Mouse (Mus musculus) T-helper 1 cell (primary cell): Measurements from ENCODE around the gene Olfr968.

Experiments
- in situ Hi-C: fragments of 300-600 bp; cut with MboI, MseI; formaldehyde crosslinking; loops from one replicate; pipeline ENCODE4 v1.15.1; 2025; ENCODE audit warnings: high pct_unique_total_duplicates

The Olfr968 gene

GRCm38 (mm10) chr9:39783153-39783552, at the start of gene Olfr968:
TSS of gene Olfr968 (minus strand) at chr9:39783253.
- in situ Hi-C loops, result no loop called here

- in situ Hi-C loops, result no loop called here
These were observed 25.5 kb upstream of the Olfr968 start, which contains the start of gene Olfr970 for GRCm38 (mm10) chr9:39808560-39808959. TSS of gene Olfr970 (plus strand) at chr9:39808860.

- in situ Hi-C loops, result no loop called here
These were observed 7.5 kb upstream of the Olfr968 start, which contains the start of gene Olfr969 for GRCm38 (mm10) chr9:39790558-39790957. TSS of gene Olfr969 (plus strand) at chr9:39790945.

- in situ Hi-C loops, result no loop called here
These were observed 36.6 kb downstream of the Olfr968 start for GRCm38 (mm10) chr9:39746428-39746827.

GRCm38 (mm10) chr9:39745949-39746348, 37.1 kb downstream of the Olfr968 start, which contains the start of gene Olfr967:
TSS of gene Olfr967 (plus strand) at chr9:39746249.
- in situ Hi-C loops, result no loop called here

- in situ Hi-C loops, result no loop called here
These were observed 42.3 kb downstream of the Olfr968 start for GRCm38 (mm10) chr9:39740741-39741140.

GRCm38 (mm10) chr9:39730678-39731077, 52.4 kb downstream of the Olfr968 start, which contains the start of gene Olfr150:
TSS of gene Olfr150 (plus strand) at chr9:39730978.
- in situ Hi-C loops, result no loop called here
